Mouse (Mus musculus): ENCODE measurements around the gene Mrps7. TPM values are rescaled to one million over a fixed set of nuclear protein-coding genes. Genes with fewer than 3 reads are reported as not detected.

Gene Mrps7
- total and polyA plus RNA-seq, 3 experiments, result 33.9 to 80.1 (median 74.6) TPM

DNA sequence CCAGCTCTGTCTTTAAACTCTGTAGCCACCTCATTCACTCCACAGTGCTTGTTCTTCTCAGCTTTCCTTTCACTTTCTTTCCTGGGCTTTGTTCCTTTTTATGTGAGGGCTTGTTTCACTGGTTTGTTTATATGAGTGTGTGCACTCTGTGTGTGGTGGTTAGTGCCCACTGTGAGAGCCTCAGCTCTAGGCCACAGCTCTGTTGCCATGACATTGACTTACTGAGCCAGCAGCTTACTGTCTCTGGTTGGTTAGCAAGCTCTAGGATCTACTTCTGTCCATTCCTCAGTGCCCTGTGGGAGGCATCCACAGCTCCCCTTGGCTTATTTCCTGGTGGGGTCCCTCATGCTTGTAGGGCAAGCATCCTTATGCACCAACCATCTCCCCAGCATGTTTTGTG is 24.6 kb upstream of the Mrps7 start:
- intact Hi-C loops (cut with DNase I), result no loop called here
- no peak overlapping the region for H3K4me3 ChIP-seq
- DNase-seq, result no peak
- H3K4me1 ChIP-seq (ENCODE audit: control insufficient read depth, insufficient read depth, low read length), result no peaks in the 10 kb centered on the region
- H3K27me3 ChIP-seq (ENCODE audit: control insufficient read depth, insufficient read depth, low read length), result no peaks in the 10 kb centered on the region
- no peaks in the 10 kb centered on the region for H3K36me3 ChIP-seq (ENCODE audit: control insufficient read depth, insufficient read depth, low read length)
- H3K27ac ChIP-seq, result no peak overlapping the region
- TF ChIP-seq CTCF (IDR thresholded peaks at IDR 0.05) (no peak), POLR2A (IDR thresholded peaks at IDR 0.05; ENCODE audit: insufficient read depth, low read depth, low read length) (no peak), EP300 (IDR thresholded peaks at IDR 0.05; ENCODE audit: insufficient read depth, low read depth, low read length) (no peak)
- no peak overlapping the region for H3K9ac ChIP-seq (ENCODE audit: low read depth, low read length)
- H3K79me2 ChIP-seq (replicated peaks; ENCODE audit: control insufficient read depth, insufficient read depth, low read length), result no peaks in the 10 kb centered on the region

DNA sequence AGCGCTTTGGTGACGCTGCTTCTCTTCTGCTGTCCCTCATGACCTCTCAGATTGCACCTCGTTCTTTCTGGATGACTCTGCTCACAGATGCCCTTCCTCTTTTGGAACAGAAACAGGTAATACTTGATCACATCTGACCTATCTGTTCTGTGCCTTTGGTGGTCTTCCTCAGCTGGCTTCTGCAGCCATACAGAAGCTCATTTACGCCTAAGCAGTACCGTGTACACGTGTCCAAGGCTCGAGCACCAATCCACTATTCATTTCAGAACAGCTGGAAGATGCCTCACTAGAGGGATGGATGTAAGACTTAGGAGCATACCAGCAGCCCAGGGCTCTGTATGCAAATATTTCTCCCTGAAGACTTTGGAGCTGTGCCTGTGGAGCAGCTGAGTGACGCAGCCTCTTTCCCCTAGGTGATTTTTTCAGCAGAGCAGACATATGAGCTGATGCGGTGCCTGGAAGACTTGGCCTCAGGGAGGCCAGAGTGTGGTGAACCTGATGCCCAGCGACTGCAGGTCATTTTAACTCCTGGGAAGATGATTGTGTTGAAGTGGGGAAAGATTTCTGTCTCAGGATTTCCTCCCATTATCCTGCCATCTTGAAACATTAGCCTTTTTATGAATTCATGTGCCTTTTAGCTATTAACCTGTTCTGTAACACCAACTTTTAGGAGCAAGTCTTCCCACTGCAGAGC is 20.7 kb upstream of the Mrps7 start:
- H3K4me3 ChIP-seq, result no peak overlapping the region
- no peaks in the 10 kb centered on the region for H3K36me3 ChIP-seq (ENCODE audit: control insufficient read depth, insufficient read depth, low read length)
- no peak for DNase-seq
- H3K9ac ChIP-seq (ENCODE audit: low read depth, low read length), result no peak overlapping the region
- no peak overlapping the region for H3K27ac ChIP-seq
- TF ChIP-seq POLR2A (IDR thresholded peaks at IDR 0.05; ENCODE audit: insufficient read depth, low read depth, low read length) (no peak), EP300 (IDR thresholded peaks at IDR 0.05; ENCODE audit: insufficient read depth, low read depth, low read length) (no peak), CTCF (IDR thresholded peaks at IDR 0.05) (no peak)
- no peaks in the 10 kb centered on the region for H3K27me3 ChIP-seq (ENCODE audit: control insufficient read depth, insufficient read depth, low read length)
- H3K4me1 ChIP-seq (ENCODE audit: control insufficient read depth, insufficient read depth, low read length), result peaks cover 3% of the 10 kb centered on the region; the same call in 1 of the 2 replicates
- H3K79me2 ChIP-seq (replicated peaks; ENCODE audit: control insufficient read depth, insufficient read depth, low read length), result no peaks in the 10 kb centered on the region
- intact Hi-C loops (cut with DNase I), result no loop called here
- WGBS, result 71% methylated on average over 10 of the region's 10 CpGs

DNA sequence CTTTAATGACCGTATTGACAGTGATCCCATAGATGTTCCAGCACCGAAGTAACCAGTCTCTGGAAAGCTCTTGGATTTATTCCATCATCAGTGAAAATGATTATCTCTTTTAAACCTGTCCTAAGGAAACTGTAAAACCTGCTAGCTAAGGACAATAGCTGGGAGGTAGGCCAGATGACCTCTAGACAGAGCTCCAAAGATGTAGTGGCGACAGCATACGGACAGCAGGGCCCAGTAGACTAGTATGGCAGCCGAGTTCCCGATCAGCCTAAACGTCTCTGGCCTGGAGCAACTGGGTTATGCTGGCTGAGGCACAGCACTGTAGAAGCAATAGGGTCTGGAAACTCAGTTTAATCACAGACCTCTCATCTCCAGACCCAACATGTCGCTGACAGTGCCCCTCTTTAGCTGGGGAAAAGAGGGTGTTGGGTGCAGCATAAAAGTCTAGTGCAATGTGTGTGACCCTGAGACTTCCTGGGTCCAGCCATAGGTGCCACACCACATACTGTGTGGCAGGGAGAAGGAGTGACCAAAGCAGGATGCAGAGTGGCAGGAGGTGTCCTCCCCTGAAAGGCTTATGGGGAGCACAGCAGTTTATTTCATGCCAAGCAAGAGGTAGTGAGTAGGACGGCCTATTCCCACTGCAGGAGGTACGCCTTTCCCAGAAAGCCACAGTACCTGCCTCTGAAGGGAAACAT is 19.2 kb upstream of the Mrps7 start:
- Histone ChIP-seq H3K27ac (no peak overlapping the region), H3K36me3 (ENCODE audit: control insufficient read depth, insufficient read depth, low read length) (no peaks in the 10 kb centered on the region)

DNA sequence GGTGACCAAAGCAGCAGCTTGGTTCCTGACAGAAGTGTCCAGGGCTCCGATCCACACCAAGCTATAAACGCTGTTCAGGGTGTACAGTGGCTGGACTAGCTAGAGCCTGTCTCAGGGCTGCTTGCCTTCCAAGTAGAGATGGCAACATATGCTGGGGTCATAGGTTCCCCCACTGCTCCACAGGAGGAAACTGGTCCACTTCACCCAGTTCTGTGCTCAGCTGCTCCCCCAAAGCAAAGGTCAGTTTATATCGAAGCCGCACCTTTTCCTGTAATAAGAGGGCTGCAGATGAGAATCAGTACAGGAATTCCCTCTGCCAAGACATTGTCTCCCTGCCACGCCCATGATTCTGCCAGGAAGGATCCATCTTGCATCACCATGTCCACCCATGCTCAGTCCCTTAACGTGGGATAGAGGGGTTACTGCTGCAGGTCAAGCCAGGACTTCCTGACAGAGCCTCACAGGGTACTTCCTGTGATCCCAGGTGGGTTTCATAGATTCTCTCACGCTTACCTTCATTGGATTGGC is 18.1 kb upstream of the Mrps7 start:
- Histone ChIP-seq H3K36me3 (ENCODE audit: control insufficient read depth, insufficient read depth, low read length) (no peaks in the 10 kb centered on the region), H3K79me2 (replicated peaks; ENCODE audit: control insufficient read depth, insufficient read depth, low read length) (no peaks in the 10 kb centered on the region), H3K9ac (ENCODE audit: low read depth, low read length) (no peak overlapping the region), H3K27ac (no peak overlapping the region), H3K4me1 (ENCODE audit: control insufficient read depth, insufficient read depth, low read length) (peaks cover 3% of the 10 kb centered on the region; the same call in 1 of the 2 replicates), H3K4me3 (no peak overlapping the region), H3K27me3 (ENCODE audit: control insufficient read depth, insufficient read depth, low read length) (no peaks in the 10 kb centered on the region)
- intact Hi-C loops (cut with DNase I), result no loop called here
- TF ChIP-seq CTCF (IDR thresholded peaks at IDR 0.05), result no peak
- TF ChIP-seq EP300 (IDR thresholded peaks at IDR 0.05; ENCODE audit: insufficient read depth, low read depth, low read length), result no peak
- TF ChIP-seq POLR2A (IDR thresholded peaks at IDR 0.05; ENCODE audit: insufficient read depth, low read depth, low read length), result no peak
- DNase-seq, result no peak
- WGBS, result 66% methylated on average over 7 of the region's 7 CpGs

More for the DNA sequence above, 19.2 kb upstream of the Mrps7 start:
- Histone ChIP-seq H3K4me3 (no peak overlapping the region), H3K27me3 (ENCODE audit: control insufficient read depth, insufficient read depth, low read length) (no peaks in the 10 kb centered on the region), H3K79me2 (replicated peaks; ENCODE audit: control insufficient read depth, insufficient read depth, low read length) (no peaks in the 10 kb centered on the region), H3K4me1 (ENCODE audit: control insufficient read depth, insufficient read depth, low read length) (peaks cover 3% of the 10 kb centered on the region; the same call in 1 of the 2 replicates), H3K9ac (ENCODE audit: low read depth, low read length) (no peak overlapping the region)
- intact Hi-C loops (cut with DNase I), result no loop called here
- WGBS, result 67% methylated on average over 10 of the region's 10 CpGs
- no peak for DNase-seq
- TF ChIP-seq CTCF (IDR thresholded peaks at IDR 0.05) (no peak), EP300 (IDR thresholded peaks at IDR 0.05; ENCODE audit: insufficient read depth, low read depth, low read length) (no peak), POLR2A (IDR thresholded peaks at IDR 0.05; ENCODE audit: insufficient read depth, low read depth, low read length) (no peak)

DNA sequence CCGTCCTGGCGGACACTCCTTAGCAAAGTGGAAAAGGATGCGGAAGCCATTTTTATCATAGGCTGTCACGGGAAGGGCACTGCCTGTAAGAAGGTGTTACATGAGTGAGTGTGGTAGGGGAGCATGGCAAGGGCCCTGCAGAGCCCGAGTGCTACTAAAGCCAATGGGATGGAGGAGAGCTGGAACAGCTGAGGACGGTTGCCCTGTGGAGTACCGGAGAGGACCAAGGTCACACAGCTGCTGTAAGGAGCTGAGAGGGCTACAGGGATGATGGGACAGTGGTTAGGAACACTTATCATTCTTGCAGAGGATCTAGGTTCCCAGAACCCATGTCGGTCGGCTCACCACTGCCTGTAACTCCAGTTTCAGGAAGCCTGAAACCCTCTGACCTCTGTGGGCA is 17.3 kb upstream of the Mrps7 start:
- Histone ChIP-seq H3K79me2 (replicated peaks; ENCODE audit: control insufficient read depth, insufficient read depth, low read length) (no peaks in the 10 kb centered on the region), H3K27ac (no peak overlapping the region), H3K4me1 (ENCODE audit: control insufficient read depth, insufficient read depth, low read length) (peaks cover 3% of the 10 kb centered on the region; the same call in 1 of the 2 replicates), H3K27me3 (ENCODE audit: control insufficient read depth, insufficient read depth, low read length) (no peaks in the 10 kb centered on the region), H3K36me3 (ENCODE audit: control insufficient read depth, insufficient read depth, low read length) (no peaks in the 10 kb centered on the region), H3K4me3 (no peak overlapping the region), H3K9ac (ENCODE audit: low read depth, low read length) (no peak overlapping the region)
- intact Hi-C loops (cut with DNase I), result no loop called here
- no peak for DNase-seq
- WGBS, result 85% methylated on average over 9 of the region's 9 CpGs
- TF ChIP-seq EP300 (IDR thresholded peaks at IDR 0.05; ENCODE audit: insufficient read depth, low read depth, low read length) (no peak), CTCF (IDR thresholded peaks at IDR 0.05) (no peak), POLR2A (IDR thresholded peaks at IDR 0.05; ENCODE audit: insufficient read depth, low read depth, low read length) (no peak)

DNA sequence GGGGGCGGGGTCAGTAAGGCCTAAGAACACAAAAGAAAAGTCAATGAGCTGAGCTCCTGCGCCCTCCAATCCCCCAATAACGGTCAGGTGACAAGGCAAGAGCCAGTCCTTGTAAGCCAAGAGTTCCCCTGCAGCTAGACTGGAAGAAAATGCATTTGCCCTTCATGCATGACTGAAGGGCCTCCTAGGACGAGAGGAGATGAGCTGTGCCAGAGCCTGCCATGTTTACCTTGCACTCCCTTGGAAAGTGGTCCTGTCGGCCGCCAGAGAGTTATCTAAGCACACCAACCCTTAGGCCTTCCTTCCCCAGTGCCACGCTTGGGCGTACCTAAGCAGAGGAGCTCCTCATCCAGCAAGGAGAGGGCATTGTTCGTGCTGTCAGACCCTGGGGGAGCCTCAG is 15.7 kb upstream of the Mrps7 start:
- Histone ChIP-seq H3K27ac (no peak overlapping the region), H3K27me3 (ENCODE audit: control insufficient read depth, insufficient read depth, low read length) (no peaks in the 10 kb centered on the region), H3K36me3 (ENCODE audit: control insufficient read depth, insufficient read depth, low read length) (no peaks in the 10 kb centered on the region), H3K79me2 (replicated peaks; ENCODE audit: control insufficient read depth, insufficient read depth, low read length) (no peaks in the 10 kb centered on the region), H3K4me1 (ENCODE audit: control insufficient read depth, insufficient read depth, low read length) (peaks cover 3% of the 10 kb centered on the region; the same call in 1 of the 2 replicates), H3K4me3 (no peak overlapping the region), H3K9ac (ENCODE audit: low read depth, low read length) (no peak overlapping the region)
- intact Hi-C loops (cut with DNase I), result no loop called here
- TF ChIP-seq POLR2A (IDR thresholded peaks at IDR 0.05; ENCODE audit: insufficient read depth, low read depth, low read length), result no peak
- TF ChIP-seq EP300 (IDR thresholded peaks at IDR 0.05; ENCODE audit: insufficient read depth, low read depth, low read length), result no peak
- no peak for TF ChIP-seq CTCF (IDR thresholded peaks at IDR 0.05)
- WGBS, result 85% methylated on average over 9 of the region's 9 CpGs
- no peak for DNase-seq
